Mouse (Mus musculus): ENCODE results near the gene Fam53b.

DNA sequence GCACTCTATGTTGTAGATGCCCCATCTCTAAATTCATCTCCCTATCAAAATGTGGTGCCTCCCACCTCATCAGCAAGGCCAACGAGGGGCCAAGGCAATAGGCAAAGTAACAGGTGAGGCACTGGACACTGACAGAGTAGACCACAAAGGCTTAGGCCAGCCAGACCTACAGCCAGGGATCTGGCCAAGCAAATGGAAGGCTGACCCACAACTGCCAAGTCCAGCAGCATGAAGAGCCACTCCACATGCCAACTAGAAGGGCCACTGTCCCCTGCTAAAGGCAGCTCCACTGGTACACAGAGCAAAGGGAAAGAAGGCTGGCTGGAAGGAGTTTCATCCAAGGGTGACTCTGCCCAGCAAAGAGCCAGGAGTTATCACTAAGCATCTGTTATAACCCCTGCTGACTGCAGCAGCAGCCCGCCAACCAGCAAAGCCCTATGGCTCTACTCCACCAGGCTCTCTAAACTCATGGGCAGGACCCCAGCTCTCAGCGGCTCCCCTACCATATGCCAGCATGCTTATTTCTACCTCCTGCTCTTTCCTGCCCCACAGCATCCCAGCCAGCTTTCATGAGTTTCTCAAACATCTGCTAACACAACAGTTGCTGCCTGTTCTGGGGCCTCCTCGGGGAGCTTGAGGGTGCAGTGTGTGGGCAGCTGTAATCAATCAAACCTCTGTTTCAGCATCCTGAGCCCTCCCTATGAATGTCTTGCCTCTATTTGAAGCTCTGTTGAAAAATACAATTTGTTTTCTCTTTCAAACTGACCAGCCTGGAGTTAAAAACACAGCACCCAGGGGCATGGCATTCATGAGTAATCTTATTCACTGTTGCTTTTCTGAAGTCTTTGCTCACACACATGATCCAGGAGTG is 59.9 kb downstream of the Fam53b start:
- TF ChIP-seq CTCF (IDR thresholded peaks at IDR 0.05; ENCODE audit: extremely low read depth, insufficient read depth, insufficient read length, insufficient replicate concordance) = no peak
- no peak for TF ChIP-seq POLR2A (IDR thresholded peaks at IDR 0.05; ENCODE audit: low read depth, low read length)
